Mouse (Mus musculus) embryonic fibroblast, embryonic 13.5 days (primary cell): ENCODE measurements at regions not wholly inside any gene's neighbourhood (a gene's known extent, or its start where the extent isn't known, plus 50 kb on each side); places are given as distances from the start of the nearest gene placed in this dataset.

ENCODE experiments used
- CTCF ChIP-seq: IDR thresholded peaks from 2 replicates; pipeline ENCODE4 v1.5.1; 2011; ENCODE audit warnings: mild to moderate bottlenecking, control low read depth, low read length, moderate library complexity, borderline replicate concordance; ENCODE audit not compliant: insufficient read depth
- POLR2A ChIP-seq: IDR thresholded peaks from 2 replicates; pipeline ENCODE4 v1.6.1; 2011; ENCODE audit warnings: low read depth, mild to moderate bottlenecking, control low read depth, low read length, moderate library complexity

DNA sequence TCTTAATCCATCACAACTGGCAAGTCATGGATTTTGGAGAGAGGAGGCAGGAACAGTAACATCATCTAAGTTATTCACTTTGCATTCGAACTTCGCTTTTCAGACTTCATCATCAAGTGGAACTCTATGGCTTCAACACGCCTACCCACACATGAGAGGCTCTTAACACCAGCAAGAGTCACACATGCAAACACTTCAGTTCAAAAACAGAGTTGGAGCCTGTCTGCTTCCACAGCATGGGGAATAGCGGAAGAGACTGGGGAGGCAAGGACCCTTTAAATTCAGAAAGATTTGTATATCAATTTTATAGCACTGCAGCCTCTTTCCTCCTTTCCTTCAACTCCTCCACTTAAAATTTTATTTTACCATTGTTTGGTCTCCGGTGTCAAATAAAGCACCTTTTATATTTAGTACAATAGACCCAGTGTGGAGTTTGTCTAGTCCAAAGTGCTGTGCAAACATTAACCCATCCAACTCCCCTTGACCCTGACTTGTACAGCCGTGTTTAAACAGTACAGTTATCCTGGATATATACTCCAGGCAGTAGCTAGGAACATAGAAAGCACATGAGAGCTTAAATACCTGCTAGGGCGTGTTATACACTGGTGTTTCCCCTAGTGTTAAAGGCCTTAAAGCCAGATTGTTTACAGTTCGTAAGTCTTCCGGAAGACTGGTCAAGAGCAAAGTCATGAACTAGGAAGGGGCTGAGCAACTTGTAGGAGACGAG lies 203.5 kb downstream of the Fgf9 start:
- TF ChIP-seq POLR2A (no peak), CTCF (no peak)
